Mouse (Mus musculus) gonadal fat pad, adult 2 months (tissue): ENCODE data around the gene Erlin1. TPM values are rescaled to one million over a fixed set of nuclear protein-coding genes. Genes with fewer than 3 reads are reported as not detected.
A peak's percentile ranks its signal among the peaks of the same experiment; 100 is the strongest.

ENCODE experiments used
- DNase-seq: peaks from one replicate; pipeline ENCODE4 v3.0.0-alpha.2; 2012; ENCODE audit warnings: low read depth
- polyA plus RNA-seq: library from polyadenylated mRNA; depleted of rRNA; stranded (reverse); fragments of >200 nt; gene quantifications from 2 replicates; pipeline ENCODE4 v1.2.3, GENCODE M21; 2012

Gene Erlin1
- polyA plus RNA-seq, 1 experiment = 9.5 TPM

GRCm38 (mm10) chr19:44060226-44060625, 9.4 kb downstream of the Erlin1 start:
- no peak for DNase-seq

GRCm38 (mm10) chr19:44055173-44055826, 14.3 kb downstream of the Erlin1 start:
- DNase-seq = no peak

- DNase-seq = no peak
Measured at GRCm38 (mm10) chr19:44050388-44050787, 19.2 kb downstream of the Erlin1 start.

GRCm38 (mm10) chr19:44049282-44049681, 20.3 kb downstream of the Erlin1 start:
- DNase-seq = no peak

- DNase-seq = no peak
Measured at GRCm38 (mm10) chr19:44045847-44046246, 23.7 kb downstream of the Erlin1 start.

GRCm38 (mm10) chr19:44042121-44042520, 27.5 kb downstream of the Erlin1 start:
- DNase-seq = peak; percentile 19

- no peak for DNase-seq
Measured at GRCm38 (mm10) chr19:44033396-44033795, 36.2 kb downstream of the Erlin1 start.

- no peak for DNase-seq
Measured at GRCm38 (mm10) chr19:44032046-44032744, 37.4 kb downstream of the Erlin1 start.

GRCm38 (mm10) chr19:44030024-44030423, 39.6 kb downstream of the Erlin1 start:
- no peak for DNase-seq

GRCm38 (mm10) chr19:44028972-44029371, 40.6 kb downstream of the Erlin1 start, which contains the start of gene Cyp2c23:
Cyp2c23 (minus strand) TSS chr19:44029208.
- DNase-seq = no peak

- no peak for DNase-seq
Measured at GRCm38 (mm10) chr19:44026956-44027530, 42.5 kb downstream of the Erlin1 start.

- DNase-seq = no peak
Measured at GRCm38 (mm10) chr19:44024921-44025585, 44.5 kb downstream of the Erlin1 start.

- no peak for DNase-seq
Measured at GRCm38 (mm10) chr19:44023066-44023465, 46.5 kb downstream of the Erlin1 start.

GRCm38 (mm10) chr19:44021502-44021901, 48.1 kb downstream of the Erlin1 start:
- peak; percentile 91 for DNase-seq

- no peak for DNase-seq
Measured at GRCm38 (mm10) chr19:44019739-44020138, 49.8 kb downstream of the Erlin1 start.

GRCm38 (mm10) chr19:44013862-44014261, 55.7 kb downstream of the Erlin1 start:
- DNase-seq = no peak

- no peak for DNase-seq
Measured at GRCm38 (mm10) chr19:44008784-44009183, 60.8 kb downstream of the Erlin1 start.

- no peak for DNase-seq
Measured at GRCm38 (mm10) chr19:44007186-44007585, 62.4 kb downstream of the Erlin1 start.

- no peak for DNase-seq
Measured at GRCm38 (mm10) chr19:44005025-44005424, 64.6 kb downstream of the Erlin1 start.

GRCm38 (mm10) chr19:44004261-44004660, 65.3 kb downstream of the Erlin1 start:
- no peak for DNase-seq

GRCm38 (mm10) chr19:44000720-44001119, 68.9 kb downstream of the Erlin1 start:
- no peak for DNase-seq

- DNase-seq = no peak
Measured at GRCm38 (mm10) chr19:44000061-44000460, 69.5 kb downstream of the Erlin1 start.
